Mouse (Mus musculus) heart, postnatal 14 days (tissue): ENCODE measurements around the gene Dsn1. TPM values are rescaled to one million over a fixed set of nuclear protein-coding genes. Genes with fewer than 3 reads are reported as not detected.

ENCODE experiments used
- DNase-seq, 2 experiments: peaks; one replicate each; pipeline ENCODE4 v3.0.0; 2021 to 2022
- intact Hi-C: fragments of 180-260 bp; cut with DNase I; formaldehyde crosslinking; loops from one replicate; pipeline ENCODE4 v1.15.1; 2025
- long read RNA-seq, 2 experiments: library from polyadenylated mRNA; stranded (forward); transcript quantifications; one replicate each; pipeline ENCODE4 v2.0.0; 2021
- total RNA-seq, 2 experiments: library from RNA; stranded (reverse); gene quantifications; 2 replicates each; pipeline ENCODE4 v1.2.3; 2021

Dsn1 gene
- 1 to 10 TPM; 3.9 to 4.1 TPM for total RNA-seq
- long read RNA-seq, experiment 1, partial matches to known transcripts, result 0 of 4 reads
- long read RNA-seq, experiment 1, other reads (novel, unspliced or antisense), result 1 of 4 reads
- long read RNA-seq, experiment 2, partial matches to known transcripts, result 1 of 6 reads
- long read RNA-seq, experiment 2, other reads (novel, unspliced or antisense), result 3 of 6 reads

GRCm38 (mm10) chr2:157006511-157007233, at the start of gene Dsn1:
TSS of gene Dsn1 (minus strand) at chr2:157007154.
- intact Hi-C loops, result no loop called here
- peak; percentile 93 for DNase-seq

DNA sequence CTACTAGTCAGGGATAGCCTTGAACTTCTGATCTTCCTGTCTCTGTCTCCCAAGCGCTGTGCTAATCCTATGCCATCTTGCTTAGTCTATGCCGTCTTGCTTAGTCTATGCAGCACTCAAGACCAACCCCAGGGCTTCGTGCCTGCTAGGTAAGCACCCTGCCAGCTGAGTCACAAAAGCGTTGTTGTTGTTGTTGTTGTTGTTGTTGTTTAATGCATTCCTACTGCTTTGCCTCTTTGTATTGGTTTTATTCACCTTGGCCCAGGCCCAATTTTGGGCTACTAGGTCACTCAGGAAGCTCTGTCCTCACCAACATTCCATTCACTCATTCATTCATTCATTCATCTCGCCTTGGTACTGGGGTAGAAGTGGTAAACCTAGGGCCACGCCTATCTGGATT, 48.8 kb upstream of the Dsn1 start:
- DNase-seq, result no peak
- intact Hi-C loops, result no loop called here

DNA sequence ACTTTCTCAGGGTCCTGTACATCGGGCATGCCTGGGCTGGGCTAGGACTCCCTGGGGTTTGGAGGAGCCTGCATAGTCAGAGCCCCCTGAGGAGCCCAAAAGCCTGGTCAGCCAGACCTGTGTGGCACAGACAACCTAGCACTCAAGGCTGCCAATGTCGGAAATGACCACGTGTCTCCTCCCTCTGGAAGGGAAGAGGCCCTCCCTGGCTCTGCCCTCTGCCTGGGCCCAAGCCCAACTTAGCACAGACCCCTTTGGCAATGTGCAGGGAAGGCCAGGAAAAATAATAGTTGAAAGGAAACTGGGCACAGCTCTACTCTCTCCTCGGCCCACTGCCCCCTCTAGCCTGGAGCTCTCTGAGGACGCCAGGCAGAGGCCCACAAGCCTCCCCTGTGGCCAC, 47.9 kb upstream of the Dsn1 start:
- intact Hi-C loops, result no loop called here
- DNase-seq, result no peak

- no peak for DNase-seq
- intact Hi-C loops, result no loop called here
These were observed 47.3 kb upstream of the Dsn1 start for GRCm38 (mm10) chr2:157054297-157054696.

GRCm38 (mm10) chr2:157053787-157054186, 46.8 kb upstream of the Dsn1 start:
- no peak for DNase-seq
- intact Hi-C loops, result no loop called here

DNA sequence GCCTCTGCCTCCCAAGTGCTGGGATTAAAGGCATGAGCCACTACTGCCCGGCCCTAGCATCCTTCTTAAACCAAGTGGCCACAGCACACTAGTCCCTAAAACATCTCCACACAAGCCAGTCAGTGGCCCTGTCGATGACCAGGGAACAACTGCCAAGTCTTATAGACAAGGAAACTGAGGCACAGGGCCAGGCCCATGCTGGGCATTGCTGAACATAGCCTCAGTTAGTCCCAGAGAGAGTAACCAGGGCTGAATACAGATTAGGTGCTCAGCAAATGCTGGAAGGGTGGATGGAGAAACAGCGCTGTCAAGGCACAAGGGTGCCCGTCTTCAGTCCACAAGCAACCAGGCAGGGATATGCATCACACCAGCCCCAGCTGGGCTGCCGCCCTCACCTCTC, 46.2 kb upstream of the Dsn1 start:
- DNase-seq, result no peak
- intact Hi-C loops, result no loop called here

- intact Hi-C loops, result no loop called here
- DNase-seq, result no peak
These were observed 45.5 kb upstream of the Dsn1 start for GRCm38 (mm10) chr2:157052448-157052847.

- no peak for DNase-seq
- intact Hi-C loops, result no loop called here
These were observed 42.9 kb upstream of the Dsn1 start for GRCm38 (mm10) chr2:157049831-157050243.

DNA sequence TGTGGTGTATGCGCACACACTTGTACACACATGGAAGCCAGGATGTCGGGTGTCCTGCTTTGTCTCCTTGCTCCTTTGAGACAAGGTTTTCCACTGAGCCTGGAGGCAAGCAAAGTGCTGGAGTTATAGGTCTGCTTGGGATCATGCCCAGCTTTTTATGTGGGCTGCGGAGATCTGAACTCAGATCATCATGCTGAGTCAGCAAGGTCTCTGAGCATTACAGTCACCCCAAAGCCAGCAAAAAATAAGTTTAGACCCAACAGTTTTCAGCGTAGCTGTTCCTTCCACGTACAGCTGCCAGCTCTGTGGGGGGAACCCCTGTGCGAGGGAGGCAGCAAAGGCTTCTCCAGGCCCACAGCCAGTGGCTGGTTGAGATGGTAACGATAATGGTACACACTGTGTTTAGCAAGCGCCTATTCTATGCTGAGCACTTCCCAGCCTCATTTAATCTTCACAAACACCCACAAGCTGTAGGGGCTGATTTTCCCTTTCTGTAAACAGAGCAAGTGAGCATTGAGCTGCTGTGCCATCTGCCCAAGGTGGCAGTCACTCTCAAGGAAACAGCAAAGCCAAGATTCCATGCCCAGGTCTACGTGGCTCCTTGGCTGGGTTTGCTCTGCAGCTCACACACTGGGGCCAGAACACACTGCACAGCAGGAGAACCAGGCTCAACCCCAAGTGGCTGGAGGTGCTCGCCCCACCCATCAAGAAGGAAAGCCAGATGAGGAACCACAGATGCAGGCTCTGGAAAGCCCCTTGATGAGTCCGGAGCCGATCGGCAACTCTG, 41.6 kb upstream of the Dsn1 start:
- intact Hi-C loops, result no loop called here
- DNase-seq, result no peak

DNA sequence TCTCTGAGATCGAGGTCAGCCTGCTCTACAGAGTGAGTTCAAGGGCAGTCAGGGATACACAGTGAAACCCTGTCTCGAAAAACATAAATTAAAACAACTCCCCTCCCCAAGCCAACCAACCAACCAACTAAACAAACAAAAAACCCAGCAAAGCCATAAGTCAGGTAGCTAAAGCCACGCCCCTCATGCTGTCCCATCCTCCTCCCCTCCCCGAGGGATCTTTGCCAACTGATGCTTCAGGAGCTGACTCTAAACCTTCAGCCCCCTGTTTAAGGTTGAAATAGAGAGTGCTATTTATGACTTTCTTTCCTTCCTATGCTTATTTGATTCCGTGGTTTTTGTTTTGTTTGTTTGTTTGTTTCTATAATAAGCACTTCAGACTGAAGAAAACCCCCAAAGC, 40.0 kb upstream of the Dsn1 start:
- intact Hi-C loops, result no loop called here
- DNase-seq, result no peak

DNA sequence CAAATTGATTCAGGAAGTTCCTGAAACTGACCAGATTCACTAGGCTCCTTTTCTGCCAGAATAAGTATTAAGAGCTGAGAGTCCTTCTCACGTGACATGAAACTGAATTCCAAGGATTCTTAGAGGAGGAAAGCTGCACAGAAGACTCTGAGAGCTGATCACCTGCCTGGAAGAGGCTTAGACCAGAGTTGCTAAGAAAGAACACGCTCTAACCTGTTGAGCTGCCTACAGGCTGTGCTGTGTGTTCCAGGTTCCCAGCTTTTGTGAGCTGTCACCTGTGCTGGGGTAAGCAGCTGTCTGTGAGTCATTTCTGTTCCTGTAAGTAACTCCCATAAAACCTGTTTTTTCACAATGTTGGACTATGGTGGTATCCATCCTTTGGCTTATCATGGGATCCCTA, 39.0 kb upstream of the Dsn1 start:
- intact Hi-C loops, result no loop called here
- DNase-seq, result no peak

DNA sequence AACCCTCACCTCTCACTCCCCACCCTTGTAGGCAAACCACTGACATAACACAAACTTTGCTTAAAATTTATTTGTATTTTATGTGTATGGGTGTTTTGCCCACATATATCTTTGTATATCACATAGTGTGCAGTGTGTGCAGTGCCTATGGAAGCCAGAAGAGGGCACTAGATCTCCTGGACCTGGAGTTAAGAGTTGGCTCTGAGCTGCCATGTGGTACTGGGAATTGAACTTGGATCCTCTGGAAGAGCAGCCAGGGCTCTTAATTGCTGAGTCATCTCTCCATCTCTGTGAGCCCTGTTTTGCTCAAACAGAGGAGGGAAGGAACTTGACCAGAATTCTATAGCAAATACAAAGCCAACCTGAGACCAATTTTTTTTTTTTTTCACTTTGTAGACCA, 37.0 kb upstream of the Dsn1 start:
- DNase-seq, result no peak
- intact Hi-C loops, result loop anchor here (5.0 kb wide), 1 partner anchor 33 kb away; the partner anchor contains the start of gene Soga1

- intact Hi-C loops, result loop anchor here (5.0 kb wide), 1 partner anchor 34 kb away; the partner anchor contains the start of gene Soga1
- no peak for DNase-seq
These were observed 36.6 kb upstream of the Dsn1 start for GRCm38 (mm10) chr2:157043556-157043955.

DNA sequence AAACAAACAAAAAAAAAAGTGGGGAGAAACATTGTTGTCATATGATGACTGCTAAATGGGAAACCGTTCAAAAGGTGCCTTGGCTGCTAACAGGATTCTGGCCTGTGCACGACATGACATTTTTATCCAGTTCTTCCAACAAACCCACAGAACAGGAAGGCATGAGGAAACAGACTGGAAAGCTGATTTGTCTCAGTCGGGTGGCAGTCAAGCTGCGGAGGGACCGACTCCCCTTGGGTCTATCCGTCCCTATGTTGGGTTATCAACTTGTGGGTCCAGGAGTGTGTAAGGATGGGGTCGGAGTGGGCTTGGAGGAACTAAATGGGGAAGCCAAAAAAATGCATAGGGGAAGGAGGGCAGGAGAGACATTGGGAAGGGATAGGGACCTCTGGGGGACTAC, 34.5 kb upstream of the Dsn1 start:
- intact Hi-C loops, result loop anchor here (5.0 kb wide), 1 partner anchor 36 kb away; the partner anchor contains the start of gene Soga1
- no peak for DNase-seq

DNA sequence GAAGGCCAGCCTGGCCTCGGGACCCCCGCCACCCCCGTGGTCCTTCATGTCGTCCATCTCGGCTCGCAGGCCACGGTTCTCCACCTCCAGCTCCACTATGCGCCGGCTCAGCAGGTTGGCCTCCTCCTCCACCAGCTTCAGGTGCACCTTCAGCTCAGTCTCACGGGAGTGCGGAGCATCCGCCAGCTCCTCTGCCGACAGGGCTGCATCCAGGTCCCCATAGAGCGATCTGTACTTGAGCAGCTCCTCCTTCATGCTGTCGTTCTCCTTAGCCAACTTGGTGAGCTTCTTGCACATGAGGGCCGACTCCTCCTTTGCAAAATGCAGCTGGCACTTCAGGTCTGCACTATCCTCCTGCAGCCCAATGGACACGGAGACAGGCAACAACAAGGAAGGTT, 33.7 kb upstream of the Dsn1 start:
- intact Hi-C loops, result loop anchor here (5.0 kb wide), 1 partner anchor 37 kb away; the partner anchor contains the start of gene Soga1
- DNase-seq, result no peak

DNA sequence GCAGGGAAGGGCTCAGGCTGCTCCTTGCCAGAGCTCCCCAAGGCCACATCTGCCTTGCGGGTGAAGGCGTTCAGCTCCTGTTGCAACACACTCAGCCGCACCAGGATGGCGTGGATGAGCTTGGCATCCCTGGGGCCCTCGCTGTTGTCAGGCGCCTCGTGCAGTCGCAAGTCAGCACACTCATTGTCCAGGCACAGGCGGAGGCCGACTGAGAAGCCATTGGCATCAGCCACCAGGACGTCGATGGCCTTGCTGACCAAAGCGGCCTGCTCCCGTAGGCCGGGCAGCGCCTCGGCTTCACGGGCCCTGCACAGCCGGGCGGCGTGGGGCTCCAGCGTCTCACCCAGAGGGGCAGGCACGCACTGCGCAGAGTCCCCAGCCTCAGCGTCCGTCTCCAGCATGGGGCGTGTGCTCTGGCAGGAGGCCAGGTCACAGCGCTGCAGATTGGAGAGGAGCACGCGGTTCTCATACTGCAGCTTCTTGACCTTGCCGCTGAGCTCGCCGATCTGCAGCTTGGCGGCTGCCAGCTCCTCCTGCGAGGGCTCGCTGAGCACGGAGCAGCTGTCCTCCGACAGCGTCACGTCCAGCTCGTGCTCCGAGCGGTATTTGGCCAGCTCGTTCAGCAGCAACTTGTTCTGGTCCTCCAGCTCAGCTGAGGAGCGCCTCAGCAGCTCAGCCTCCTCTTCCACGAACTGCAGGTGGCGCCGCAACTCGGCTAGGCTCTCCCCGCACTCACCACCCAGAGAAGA, 33.1 kb upstream of the Dsn1 start:
- peak; percentile 42 to 51 for DNase-seq
- intact Hi-C loops, result loop anchor here (5.0 kb wide), 1 partner anchor 37 kb away; the partner anchor contains the start of gene Soga1

DNA sequence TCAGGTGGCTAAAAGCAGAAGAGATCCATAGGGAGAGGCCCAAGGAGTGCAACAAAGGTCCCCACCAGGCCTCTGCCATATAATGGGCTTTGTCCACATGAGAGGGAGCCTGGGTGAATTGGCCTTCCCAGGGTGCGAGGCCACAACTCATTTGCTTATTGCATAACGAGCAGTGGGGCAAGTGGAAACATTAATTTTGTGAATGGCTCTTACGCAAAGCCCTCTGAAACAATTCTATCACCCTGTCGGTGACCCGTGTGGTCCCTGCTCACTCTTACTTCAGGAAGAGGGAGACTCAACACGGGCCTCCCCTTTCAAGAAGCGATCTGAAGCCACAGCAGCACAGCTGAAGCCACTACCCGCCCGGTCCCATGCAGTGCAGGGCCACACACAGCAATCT, 30.3 kb upstream of the Dsn1 start:
- DNase-seq, result no peak
- intact Hi-C loops, result no loop called here

GRCm38 (mm10) chr2:157036400-157036799, 29.4 kb upstream of the Dsn1 start:
- DNase-seq, result no peak
- intact Hi-C loops, result no loop called here

DNA sequence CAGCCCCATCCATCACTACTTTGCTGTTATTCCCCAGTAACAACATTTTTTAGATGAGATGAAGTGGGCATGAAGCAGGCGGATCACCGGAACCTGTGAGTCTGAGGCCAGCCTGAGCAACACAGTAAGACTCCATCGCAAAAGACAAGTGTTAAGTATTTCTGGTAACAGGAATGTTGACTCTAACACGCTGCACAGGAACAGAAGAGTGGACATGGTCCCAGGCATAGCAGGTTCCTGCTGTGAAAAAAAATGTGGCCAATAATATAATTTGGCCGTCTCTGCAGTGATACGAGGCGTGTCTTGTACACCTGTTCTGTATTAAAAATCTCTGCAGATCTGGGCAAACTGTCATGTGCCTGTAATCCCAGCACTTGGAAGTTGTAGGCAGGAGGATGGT, 28.4 kb upstream of the Dsn1 start:
- intact Hi-C loops, result no loop called here
- DNase-seq, result no peak

DNA sequence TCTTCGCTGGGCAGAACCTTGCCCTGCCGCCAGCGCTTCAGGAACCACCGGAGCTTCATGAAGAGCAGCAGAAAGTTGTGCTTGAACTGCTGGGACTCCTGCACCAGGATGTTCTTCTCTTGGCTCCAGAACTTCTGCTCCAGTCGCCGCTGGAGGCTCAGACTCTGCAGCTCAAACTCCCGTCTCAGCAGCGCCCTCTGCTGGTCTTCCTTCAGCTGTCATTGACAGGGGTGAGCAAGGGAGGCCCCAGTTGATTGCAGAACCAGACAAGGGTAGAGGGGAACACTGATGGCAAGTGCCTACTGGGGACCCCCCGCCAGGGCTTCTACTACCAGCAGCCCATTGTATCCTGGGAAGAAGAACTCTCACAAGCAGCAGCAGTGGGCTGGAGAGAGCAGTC, 23.9 kb upstream of the Dsn1 start:
- intact Hi-C loops, result loop anchor here (2.0 to 5.0 kb wide), 3 partner anchors 48 to 129 kb away; partner anchors contain the start of gene Soga1
- peak; percentile 87 to 93 for DNase-seq

- intact Hi-C loops, result no loop called here
- DNase-seq, result no peak
These were observed 21.3 kb upstream of the Dsn1 start for GRCm38 (mm10) chr2:157028261-157028660.
